Mouse (Mus musculus): ENCODE results near the gene Wdr61. TPM values are rescaled to one million over a fixed set of nuclear protein-coding genes. Genes with fewer than 3 reads are reported as not detected.

Wdr61 gene
- polyA plus RNA-seq, 1 experiment = 26.9 TPM

DNA sequence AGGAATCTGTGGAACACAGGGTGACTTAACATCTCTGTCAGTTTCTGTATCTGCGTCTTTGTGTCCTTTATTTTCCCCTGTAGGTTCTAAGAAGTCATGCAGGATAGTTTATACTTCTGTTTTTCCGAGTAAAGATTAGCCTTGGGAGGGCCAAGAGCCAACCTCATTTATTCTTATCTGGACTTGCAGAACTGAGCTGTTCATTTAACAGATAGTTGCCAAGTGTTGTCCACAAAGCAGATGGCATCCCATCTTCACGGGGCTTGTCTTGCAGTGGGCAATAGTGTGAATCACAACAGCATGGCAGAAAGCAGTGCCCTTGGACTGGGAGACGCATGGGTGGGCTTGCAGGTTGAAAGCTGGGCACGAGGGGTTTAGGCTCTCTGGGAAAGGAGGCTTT is 30.0 kb downstream of the Wdr61 start:
- H3K4me1 ChIP-seq (ENCODE audit: control insufficient read depth, insufficient read depth, low read length) = peaks cover 6% of the 10 kb centered on the region
- no peak overlapping the region for H3K4me3 ChIP-seq (ENCODE audit: control insufficient read depth, low read depth, low read length)
- H3K36me3 ChIP-seq (ENCODE audit: control insufficient read depth, insufficient read depth, low read length) = no peaks in the 10 kb centered on the region
- no peak overlapping the region for H3K27ac ChIP-seq (ENCODE audit: control insufficient read depth, insufficient read depth, low read depth, low read length)
- H3K27me3 ChIP-seq (ENCODE audit: control insufficient read depth, insufficient read depth, low read length) = no peaks in the 10 kb centered on the region
- TF ChIP-seq POLR2A (IDR thresholded peaks at IDR 0.05; ENCODE audit: control insufficient read depth, low read depth, low read length) = no peak
- no peak for TF ChIP-seq CTCF (IDR thresholded peaks at IDR 0.05; ENCODE audit: control insufficient read depth, insufficient read depth, insufficient replicate concordance, low read depth, low read length)

- no peak for TF ChIP-seq POLR2A (IDR thresholded peaks at IDR 0.05; ENCODE audit: control insufficient read depth, low read depth, low read length)
- Histone ChIP-seq H3K27ac (ENCODE audit: control insufficient read depth, insufficient read depth, low read depth, low read length) (no peak overlapping the region), H3K27me3 (ENCODE audit: control insufficient read depth, insufficient read depth, low read length) (no peaks in the 10 kb centered on the region), H3K4me1 (ENCODE audit: control insufficient read depth, insufficient read depth, low read length) (peaks cover 10% of the 10 kb centered on the region), H3K36me3 (ENCODE audit: control insufficient read depth, insufficient read depth, low read length) (no peaks in the 10 kb centered on the region), H3K4me3 (ENCODE audit: control insufficient read depth, low read depth, low read length) (peak overlapping the region; percentile 87; the same call in 1 of the 2 replicates)
Observed at GRCm38 (mm10) chr9:54702581-54702980, 31.7 kb downstream of the Wdr61 start.

DNA sequence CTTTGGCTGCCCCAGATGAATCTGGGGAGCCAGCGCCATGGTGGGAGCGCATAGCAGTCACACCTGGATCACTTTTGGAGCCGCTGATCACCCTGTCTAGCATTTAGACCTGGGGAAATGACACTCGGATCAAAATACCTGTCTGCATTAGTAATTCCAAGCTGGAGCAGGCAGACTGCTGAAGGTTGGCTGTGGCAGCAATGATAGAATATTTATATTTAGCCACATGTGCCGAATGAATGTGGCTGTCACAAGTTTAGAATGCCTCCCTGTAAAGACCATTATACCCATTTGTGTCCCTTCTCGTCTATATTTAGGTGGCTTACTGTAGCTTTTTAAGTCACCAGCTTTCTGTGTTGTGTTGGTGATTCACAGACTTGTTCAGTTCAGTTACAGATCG is 33.6 kb downstream of the Wdr61 start:
- H3K27ac ChIP-seq (ENCODE audit: control insufficient read depth, insufficient read depth, low read depth, low read length) = no peak overlapping the region
- no peaks in the 10 kb centered on the region for H3K36me3 ChIP-seq (ENCODE audit: control insufficient read depth, insufficient read depth, low read length)
- TF ChIP-seq POLR2A (IDR thresholded peaks at IDR 0.05; ENCODE audit: control insufficient read depth, low read depth, low read length) (no peak), CTCF (IDR thresholded peaks at IDR 0.05; ENCODE audit: control insufficient read depth, insufficient read depth, insufficient replicate concordance, low read depth, low read length) (no peak)
- H3K4me3 ChIP-seq (ENCODE audit: control insufficient read depth, low read depth, low read length) = peak overlapping the region; percentile 87
- H3K27me3 ChIP-seq (ENCODE audit: control insufficient read depth, insufficient read depth, low read length) = no peaks in the 10 kb centered on the region
- peaks cover 10% of the 10 kb centered on the region for H3K4me1 ChIP-seq (ENCODE audit: control insufficient read depth, insufficient read depth, low read length)

- Histone ChIP-seq H3K4me3 (ENCODE audit: control insufficient read depth, low read depth, low read length) (peak overlapping the region; percentile 87), H3K36me3 (ENCODE audit: control insufficient read depth, insufficient read depth, low read length) (no peaks in the 10 kb centered on the region), H3K4me1 (ENCODE audit: control insufficient read depth, insufficient read depth, low read length) (peaks cover 10% of the 10 kb centered on the region), H3K27me3 (ENCODE audit: control insufficient read depth, insufficient read depth, low read length) (no peaks in the 10 kb centered on the region), H3K27ac (ENCODE audit: control insufficient read depth, insufficient read depth, low read depth, low read length) (no peak overlapping the region)
- TF ChIP-seq POLR2A (IDR thresholded peaks at IDR 0.05; ENCODE audit: control insufficient read depth, low read depth, low read length) = no peak
- TF ChIP-seq CTCF (IDR thresholded peaks at IDR 0.05; ENCODE audit: control insufficient read depth, insufficient read depth, insufficient replicate concordance, low read depth, low read length) = no peak
Observed at GRCm38 (mm10) chr9:54700174-54700475, 34.2 kb downstream of the Wdr61 start.

DNA sequence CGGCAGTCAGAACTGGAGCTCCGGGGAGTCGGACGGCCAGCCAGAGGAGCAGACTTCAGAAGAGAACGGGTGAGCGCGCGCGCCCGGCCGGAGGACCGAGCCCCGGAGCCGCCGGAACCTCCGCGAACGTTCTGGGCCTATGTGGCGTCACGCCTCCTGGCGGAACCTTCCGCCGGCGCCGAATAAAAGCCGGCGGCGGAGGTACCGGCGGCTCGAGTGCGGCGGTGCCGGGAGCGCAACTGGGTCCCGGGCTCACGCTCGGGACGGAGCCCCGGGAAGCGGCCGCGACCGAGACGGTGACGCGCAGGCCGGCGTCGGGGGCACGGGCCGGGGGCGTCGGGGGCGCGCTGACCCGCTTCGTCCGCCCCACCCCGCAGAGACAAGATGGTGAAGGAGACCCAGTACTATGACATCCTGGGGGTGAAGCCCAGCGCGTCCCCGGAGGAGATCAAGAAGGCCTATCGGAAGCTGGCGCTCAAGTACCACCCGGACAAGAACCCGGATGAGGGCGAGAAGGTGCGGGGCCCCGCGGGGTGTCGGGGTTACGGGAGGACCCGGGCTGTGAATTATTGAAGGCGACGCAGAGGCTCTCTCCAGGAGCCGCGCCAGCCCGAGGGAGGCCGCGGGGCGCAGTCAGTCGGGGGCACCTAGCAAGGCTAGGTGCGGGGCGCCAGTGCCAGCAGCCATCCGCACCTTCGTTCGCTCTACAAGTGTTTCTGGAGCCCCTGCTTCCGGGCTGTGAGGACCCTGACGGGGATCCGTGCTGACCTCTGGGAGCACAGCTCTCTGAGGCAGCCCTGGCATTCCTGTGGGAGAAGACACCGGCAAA is 34.8 kb downstream of the Wdr61 start:
- peak overlapping the region; percentile 87 for H3K4me3 ChIP-seq (ENCODE audit: control insufficient read depth, low read depth, low read length)
- no peaks in the 10 kb centered on the region for H3K27me3 ChIP-seq (ENCODE audit: control insufficient read depth, insufficient read depth, low read length)
- no peaks in the 10 kb centered on the region for H3K36me3 ChIP-seq (ENCODE audit: control insufficient read depth, insufficient read depth, low read length)
- TF ChIP-seq CTCF (IDR thresholded peaks at IDR 0.05; ENCODE audit: control insufficient read depth, insufficient read depth, insufficient replicate concordance, low read depth, low read length) = no peak
- peak; percentile 86 for TF ChIP-seq POLR2A (IDR thresholded peaks at IDR 0.05; ENCODE audit: control insufficient read depth, low read depth, low read length)
- H3K4me1 ChIP-seq (ENCODE audit: control insufficient read depth, insufficient read depth, low read length) = peaks cover 10% of the 10 kb centered on the region
- H3K27ac ChIP-seq (ENCODE audit: control insufficient read depth, insufficient read depth, low read depth, low read length) = peak overlapping the region; percentile 85

- Histone ChIP-seq H3K27me3 (ENCODE audit: control insufficient read depth, insufficient read depth, low read length) (no peaks in the 10 kb centered on the region), H3K4me3 (ENCODE audit: control insufficient read depth, low read depth, low read length) (peak overlapping the region; percentile 87), H3K27ac (ENCODE audit: control insufficient read depth, insufficient read depth, low read depth, low read length) (peak overlapping the region; percentile 85), H3K36me3 (ENCODE audit: control insufficient read depth, insufficient read depth, low read length) (no peaks in the 10 kb centered on the region), H3K4me1 (ENCODE audit: control insufficient read depth, insufficient read depth, low read length) (peaks cover 10% of the 10 kb centered on the region)
- no peak for TF ChIP-seq POLR2A (IDR thresholded peaks at IDR 0.05; ENCODE audit: control insufficient read depth, low read depth, low read length)
- no peak for TF ChIP-seq CTCF (IDR thresholded peaks at IDR 0.05; ENCODE audit: control insufficient read depth, insufficient read depth, insufficient replicate concordance, low read depth, low read length)
Observed at GRCm38 (mm10) chr9:54699087-54699344, 35.3 kb downstream of the Wdr61 start.

DNA sequence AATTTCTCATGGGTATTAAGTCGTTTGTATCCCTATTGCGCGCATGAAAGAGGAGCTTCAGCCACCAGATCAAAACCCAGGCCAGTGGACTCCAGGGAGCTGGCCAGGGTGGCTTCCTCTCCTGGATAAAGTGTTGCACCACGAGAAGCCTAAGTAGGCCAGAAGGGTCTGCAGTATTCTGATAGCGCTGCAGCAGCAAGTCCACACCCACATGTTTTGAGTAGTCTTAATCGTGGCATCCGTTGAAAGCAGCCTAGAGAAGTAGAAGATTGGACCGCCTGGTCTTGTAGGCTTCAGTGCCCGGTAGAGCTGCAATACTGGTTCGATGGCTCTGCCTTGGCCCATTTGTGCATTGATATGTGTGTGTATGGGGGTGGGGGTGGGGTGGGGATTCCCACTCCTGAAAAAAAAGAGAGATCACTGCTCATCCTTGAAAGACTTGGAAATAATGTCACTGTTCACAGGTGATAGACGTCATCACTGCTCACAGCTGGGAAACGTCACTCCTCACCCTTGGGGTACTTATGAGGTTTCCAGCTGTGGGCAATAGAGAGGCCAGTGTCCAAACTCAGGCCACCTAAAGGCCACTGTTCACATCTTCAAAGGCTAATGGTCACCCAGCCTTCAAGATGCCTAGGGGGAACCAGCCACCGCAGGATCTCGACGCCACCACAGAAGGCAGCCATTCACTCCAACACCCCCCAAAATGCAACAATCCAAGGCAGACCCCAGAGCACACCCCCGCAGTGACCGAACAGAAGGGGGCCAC is 35.8 kb downstream of the Wdr61 start, which contains the start of gene Dnaja4:
Gene Dnaja4 (plus strand): TSS at position 556 of the 769 bp plus-strand sequence.
- peak within 1 kb of the TSS; percentile 85 for H3K27ac ChIP-seq (ENCODE audit: control insufficient read depth, insufficient read depth, low read depth, low read length)
- H3K4me1 ChIP-seq (ENCODE audit: control insufficient read depth, insufficient read depth, low read length) = peaks cover 10% of the 10 kb centered on the region
- H3K27me3 ChIP-seq (ENCODE audit: control insufficient read depth, insufficient read depth, low read length) = no peaks in the 10 kb centered on the region
- H3K4me3 ChIP-seq (ENCODE audit: control insufficient read depth, low read depth, low read length) = peak within 1 kb of the TSS; percentile 87
- TF ChIP-seq POLR2A (IDR thresholded peaks at IDR 0.05; ENCODE audit: control insufficient read depth, low read depth, low read length) = no peak; the same call in 1 of the 2 replicates
- no peak for TF ChIP-seq CTCF (IDR thresholded peaks at IDR 0.05; ENCODE audit: control insufficient read depth, insufficient read depth, insufficient replicate concordance, low read depth, low read length)
- H3K36me3 ChIP-seq (ENCODE audit: control insufficient read depth, insufficient read depth, low read length) = no peaks in the 10 kb centered on the region
